Mouse (Mus musculus): Measurements from ENCODE around the gene Cdh4. TPM values are rescaled to one million over a fixed set of nuclear protein-coding genes. Genes with fewer than 3 reads are reported as not detected.
A peak's percentile ranks its signal among the peaks of the same experiment; 100 is the strongest.

Cdh4 gene
- polyA plus RNA-seq, 1 experiment from 2014 or later = 2.6 TPM

DNA sequence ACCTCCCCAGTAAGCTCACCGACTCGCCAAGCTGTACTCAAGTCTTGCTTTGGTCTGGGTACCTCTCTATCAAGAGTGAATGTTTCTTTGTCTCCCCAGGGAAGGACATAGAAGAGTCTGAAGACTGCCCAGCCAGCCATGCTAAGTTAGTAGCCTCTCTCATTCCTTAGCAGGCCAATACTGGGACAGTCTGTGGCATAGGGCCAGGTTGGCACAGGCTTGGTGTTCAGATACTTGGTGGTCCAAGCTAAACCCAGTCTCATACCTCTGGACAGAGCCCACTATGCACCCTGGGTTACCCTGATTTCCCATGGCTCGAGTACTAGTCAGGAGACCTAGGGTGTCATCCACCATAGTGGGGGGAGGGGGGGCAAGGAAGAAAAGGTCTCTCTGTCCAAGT lies 1.1 kb upstream of the Cdh4 start:
- no peak overlapping the region for H3K27ac ChIP-seq
- no peaks in the 10 kb centered on the region for H3K9me3 ChIP-seq
- peaks cover 16% of the 10 kb centered on the region for H3K4me1 ChIP-seq (replicated peaks)
- H3K27me3 ChIP-seq (replicated peaks) = peaks cover 29% of the 10 kb centered on the region
- H3K4me2 ChIP-seq (replicated peaks) = no peak overlapping the region
- H3K9ac ChIP-seq = no peak overlapping the region
- ATAC-seq = no peak
- WGBS = 94% methylated on average over 3 of the region's 3 CpGs
- H3K4me3 ChIP-seq (replicated peaks) = no peak overlapping the region
- no peaks in the 10 kb centered on the region for H3K36me3 ChIP-seq

DNA sequence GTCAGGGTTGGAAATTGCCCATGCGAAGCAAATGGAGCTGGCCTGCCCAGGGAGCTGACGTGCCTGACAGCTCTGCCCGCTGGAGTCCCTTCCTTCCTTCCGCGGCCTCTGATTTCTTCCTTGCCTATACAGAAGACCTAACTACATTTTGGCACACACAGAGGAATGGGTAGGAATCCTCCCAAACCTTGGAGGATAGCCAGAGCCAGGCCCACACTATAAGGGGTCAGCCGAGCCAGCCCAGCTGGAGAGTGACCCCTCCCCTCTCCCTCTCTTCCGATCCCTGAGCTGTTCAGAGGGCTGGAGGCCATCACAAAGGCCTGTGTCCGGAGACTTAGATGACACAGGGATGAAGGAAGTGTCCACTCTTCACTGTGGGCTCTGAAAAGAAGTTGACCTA lies 514 bp upstream of the Cdh4 start:
- peak; percentile 42 for ATAC-seq
- peak overlapping the region; percentile 71 for H3K4me3 ChIP-seq (replicated peaks)
- H3K9ac ChIP-seq = peak overlapping the region; percentile 56; the same call in 1 of the 2 replicates
- peaks cover 16% of the 10 kb centered on the region for H3K4me1 ChIP-seq (replicated peaks)
- H3K36me3 ChIP-seq = no peaks in the 10 kb centered on the region
- no peaks in the 10 kb centered on the region for H3K9me3 ChIP-seq
- H3K27me3 ChIP-seq (replicated peaks) = peaks cover 29% of the 10 kb centered on the region
- H3K4me2 ChIP-seq (replicated peaks) = peak overlapping the region; percentile 100
- no peak overlapping the region for H3K27ac ChIP-seq
- WGBS = 21% methylated on average over 8 of the region's 8 CpGs

DNA sequence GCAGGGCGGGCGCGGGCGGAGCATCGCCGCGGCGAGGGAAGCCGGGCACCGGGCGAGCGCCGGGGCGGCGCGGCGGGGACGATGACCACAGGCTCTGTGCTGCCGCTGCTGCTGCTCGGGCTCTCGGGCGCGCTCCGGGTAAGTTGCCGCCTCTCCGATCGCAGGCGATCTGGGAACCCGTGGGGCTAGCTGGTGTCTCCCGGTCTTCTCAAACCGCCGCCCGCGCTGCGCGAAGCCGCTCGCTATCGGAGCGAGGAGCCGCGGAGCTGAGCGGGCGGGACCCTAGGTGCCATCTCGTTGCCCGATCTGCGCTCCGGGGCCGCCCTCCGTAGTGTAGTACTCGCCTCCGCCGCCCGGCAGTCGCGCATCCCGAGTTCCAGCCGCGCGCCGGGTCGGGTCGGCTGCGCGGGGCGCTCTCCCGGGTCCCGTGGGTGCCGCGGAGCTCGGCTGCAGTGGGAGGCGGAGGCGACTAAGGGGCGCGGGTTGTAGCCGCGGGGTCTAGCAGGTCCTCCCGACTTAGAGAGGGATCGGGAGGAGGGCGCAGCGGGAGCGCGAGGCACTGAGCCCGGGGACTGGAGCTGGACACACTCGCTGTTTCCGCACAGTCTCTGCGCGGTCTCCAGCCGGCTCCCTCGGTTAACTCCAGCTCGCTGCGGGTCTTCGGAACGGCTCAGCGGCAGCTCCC lies 452 bp downstream of the Cdh4 start:
- H3K27ac ChIP-seq = 0 out of 2 replicates have a peak overlapping the region, but pooled peaks have one; percentile 3
- no peaks in the 10 kb centered on the region for H3K9me3 ChIP-seq
- under 1% methylated on average over 94 of the region's 95 CpGs for WGBS
- H3K4me2 ChIP-seq (replicated peaks) = peak overlapping the region; percentile 100
- peak overlapping the region; percentile 56 for H3K9ac ChIP-seq
- no peaks in the 10 kb centered on the region for H3K36me3 ChIP-seq
- peak overlapping the region; percentile 71 for H3K4me3 ChIP-seq (replicated peaks)
- peaks cover 29% of the 10 kb centered on the region for H3K27me3 ChIP-seq (replicated peaks)
- ATAC-seq = peak; percentile 80
- peaks cover 16% of the 10 kb centered on the region for H3K4me1 ChIP-seq (replicated peaks)

DNA sequence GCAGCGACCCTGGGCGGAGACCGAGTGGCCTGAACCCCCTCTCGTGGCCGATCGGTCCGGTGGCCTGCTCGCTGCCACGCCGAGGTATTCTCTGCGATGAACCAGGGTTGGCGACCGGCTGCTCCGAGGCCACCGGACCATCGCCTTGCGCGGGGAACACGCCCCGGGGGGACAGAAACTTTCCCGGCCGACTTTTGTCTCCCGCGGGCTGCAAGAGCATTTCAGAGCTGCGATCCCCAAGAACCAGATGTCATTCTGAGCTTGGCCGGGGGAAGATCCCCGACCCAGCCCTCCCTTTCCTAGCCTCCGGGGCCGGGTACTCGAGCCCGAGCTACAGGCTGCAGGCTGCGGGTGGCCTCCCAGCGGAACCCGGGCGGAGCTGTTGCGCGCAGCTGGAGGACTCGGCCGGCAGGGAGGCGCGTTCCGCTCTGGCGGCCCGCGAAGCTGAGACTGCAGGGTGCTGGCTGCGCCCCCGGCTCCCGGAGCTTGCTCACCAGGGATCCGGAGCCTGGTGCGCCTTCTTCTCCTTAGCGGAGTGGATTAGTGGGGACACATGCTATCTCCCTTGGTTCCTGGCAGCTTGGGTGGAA lies 1.1 kb downstream of the Cdh4 start:
- peak; percentile 62 for ATAC-seq
- H3K27ac ChIP-seq = 0 out of 2 replicates have a peak overlapping the region, but pooled peaks have one; percentile 3
- peak overlapping the region; percentile 56 for H3K9ac ChIP-seq
- H3K4me2 ChIP-seq (replicated peaks) = peak overlapping the region; percentile 100
- under 1% methylated on average over 51 of the region's 51 CpGs for WGBS
- peaks cover 16% of the 10 kb centered on the region for H3K4me1 ChIP-seq (replicated peaks)
- peaks cover 29% of the 10 kb centered on the region for H3K27me3 ChIP-seq (replicated peaks)
- no peaks in the 10 kb centered on the region for H3K9me3 ChIP-seq
- H3K36me3 ChIP-seq = no peaks in the 10 kb centered on the region
- H3K4me3 ChIP-seq (replicated peaks) = peak overlapping the region; percentile 71

DNA sequence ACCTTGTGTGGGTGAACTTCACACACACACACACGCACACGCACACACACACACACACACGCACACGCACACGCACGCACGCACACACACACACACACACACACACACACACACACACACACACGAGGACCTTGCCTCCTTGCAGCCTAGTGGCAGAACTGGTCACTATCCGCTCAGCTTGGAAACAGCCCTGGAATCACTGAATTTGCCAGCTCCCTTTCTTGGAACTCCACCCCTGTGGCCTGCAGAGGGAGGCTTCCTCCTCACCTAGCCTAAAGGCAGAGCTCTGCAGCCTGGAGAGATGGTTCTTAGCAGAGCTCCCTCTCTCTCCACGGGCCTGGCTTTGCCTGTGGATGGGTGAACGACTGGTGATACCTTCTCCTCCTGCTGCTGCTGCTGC lies 1.7 kb downstream of the Cdh4 start:
- WGBS = 14% methylated on average over 11 of the region's 11 CpGs
- H3K9me3 ChIP-seq = 0 out of 2 replicates have a peak, but pooled peaks cover under 1% of the 10 kb centered on the region
- no peaks in the 10 kb centered on the region for H3K36me3 ChIP-seq
- no peak for ATAC-seq
- H3K4me3 ChIP-seq (replicated peaks) = peak overlapping the region; percentile 71; the same call in 1 of the 2 replicates
- H3K27ac ChIP-seq = no peak overlapping the region
- H3K4me1 ChIP-seq (replicated peaks) = peaks cover 16% of the 10 kb centered on the region
- no peak overlapping the region for H3K9ac ChIP-seq
- H3K27me3 ChIP-seq (replicated peaks) = peaks cover 29% of the 10 kb centered on the region
- H3K4me2 ChIP-seq (replicated peaks) = peak overlapping the region; percentile 100

DNA sequence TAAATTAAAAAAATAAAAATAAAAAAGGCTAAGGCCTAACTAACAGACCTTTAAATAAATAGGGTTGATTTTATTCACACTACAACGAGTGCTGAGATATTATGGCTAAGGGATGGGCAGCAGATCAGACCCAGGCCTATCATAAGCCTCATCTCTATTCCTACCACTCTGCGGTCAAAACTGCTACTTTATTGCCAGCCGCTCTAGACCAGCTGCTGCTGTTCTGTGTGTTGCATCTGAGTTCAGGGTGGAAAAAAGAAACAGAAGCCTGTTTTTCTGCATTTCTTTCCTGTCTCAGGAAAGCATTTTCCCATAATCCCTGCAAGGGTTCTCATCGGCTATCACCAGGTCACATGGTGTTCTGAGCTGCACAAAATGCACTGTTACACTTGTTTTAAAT lies 6.0 kb downstream of the Cdh4 start:
- no peak overlapping the region for H3K9ac ChIP-seq
- no peak overlapping the region for H3K27ac ChIP-seq
- H3K27me3 ChIP-seq (replicated peaks) = peaks cover 14% of the 10 kb centered on the region
- H3K36me3 ChIP-seq = no peaks in the 10 kb centered on the region
- 0 out of 2 replicates have a peak, but pooled peaks cover 3% of the 10 kb centered on the region for H3K9me3 ChIP-seq
- WGBS = 93% methylated on average over 4 of the region's 4 CpGs
- no peak overlapping the region for H3K4me3 ChIP-seq (replicated peaks)
- peaks cover 9% of the 10 kb centered on the region; the same call in 1 of the 2 replicates for H3K4me1 ChIP-seq (replicated peaks)
- no peak for ATAC-seq
- no peak overlapping the region for H3K4me2 ChIP-seq (replicated peaks)

DNA sequence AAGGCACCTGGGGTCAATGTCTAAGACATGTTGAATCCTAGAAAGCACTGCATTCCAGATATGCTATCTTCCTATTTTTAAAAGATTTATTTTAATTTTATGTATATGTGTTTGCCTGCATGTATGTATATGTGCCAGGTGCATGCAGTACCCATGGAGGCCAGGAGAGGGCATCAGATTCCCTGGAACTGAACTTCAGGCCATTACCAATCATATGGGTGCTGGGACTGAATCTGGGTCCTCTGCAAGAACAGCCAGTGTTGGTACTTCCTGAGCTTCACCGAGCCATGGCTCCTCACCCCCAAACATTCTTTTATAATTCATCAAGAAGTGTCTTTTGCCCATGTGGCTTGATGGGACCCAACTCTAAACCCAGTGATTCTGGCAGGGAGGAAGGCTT lies 6.8 kb downstream of the Cdh4 start:
- no peak overlapping the region for H3K9ac ChIP-seq
- no peak for ATAC-seq
- H3K9me3 ChIP-seq = 0 out of 2 replicates have a peak, but pooled peaks cover 3% of the 10 kb centered on the region
- no peaks in the 10 kb centered on the region for H3K36me3 ChIP-seq
- H3K4me2 ChIP-seq (replicated peaks) = no peak overlapping the region
- no peak overlapping the region for H3K27ac ChIP-seq
- H3K27me3 ChIP-seq (replicated peaks) = peaks cover 8% of the 10 kb centered on the region
- H3K4me3 ChIP-seq (replicated peaks) = no peak overlapping the region
- 100% methylated on average over 1 of the region's 1 CpGs for WGBS
- H3K4me1 ChIP-seq (replicated peaks) = peaks cover 5% of the 10 kb centered on the region; the same call in 1 of the 2 replicates

DNA sequence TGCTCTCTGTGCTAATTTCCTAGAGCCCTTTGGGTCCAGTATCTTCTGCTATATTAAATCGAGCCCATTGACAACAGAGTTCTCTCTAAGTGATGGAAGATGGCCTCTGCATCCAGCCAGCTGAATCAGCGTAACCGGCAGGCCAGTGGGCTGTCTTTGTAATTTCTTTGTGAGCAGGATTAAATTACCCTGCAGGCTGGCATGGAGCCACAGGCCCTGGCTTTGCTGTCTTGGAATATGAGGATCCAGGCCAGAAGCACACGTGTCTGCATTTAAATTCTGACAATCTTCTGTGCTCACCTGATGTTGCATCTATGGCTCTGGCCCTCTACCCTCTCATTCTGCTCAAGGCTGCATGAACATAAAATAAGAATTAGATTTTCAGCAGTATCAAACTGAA lies 17.0 kb downstream of the Cdh4 start:
- Histone ChIP-seq H3K4me3 (replicated peaks) (no peak overlapping the region), H3K4me2 (replicated peaks) (no peak overlapping the region), H3K27me3 (replicated peaks) (no peaks in the 10 kb centered on the region), H3K36me3 (no peaks in the 10 kb centered on the region), H3K9me3 (peaks cover 24% of the 10 kb centered on the region), H3K4me1 (replicated peaks) (no peaks in the 10 kb centered on the region), H3K9ac (no peak overlapping the region), H3K27ac (no peak overlapping the region)
- WGBS = 87% methylated on average over 4 of the region's 4 CpGs
- no peak for ATAC-seq

DNA sequence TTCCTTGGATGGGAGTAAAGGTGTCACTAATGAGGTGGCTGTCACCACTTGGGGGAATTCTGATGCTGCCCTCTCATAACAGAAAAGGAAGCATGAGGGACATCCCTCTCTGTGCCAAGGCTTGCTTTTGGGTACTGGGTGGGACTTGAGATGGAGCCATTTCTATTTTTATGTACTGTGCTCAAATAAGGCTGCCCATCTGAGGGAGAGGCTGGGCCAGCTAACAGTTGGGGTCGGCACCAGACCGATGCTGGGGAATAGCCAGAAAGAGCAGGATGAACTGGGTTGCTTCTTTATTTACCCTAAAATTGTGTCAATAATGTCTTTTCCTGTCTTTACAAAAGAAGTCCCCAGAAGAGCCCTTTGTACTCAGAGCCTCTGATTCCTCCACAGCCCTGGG lies 17.4 kb downstream of the Cdh4 start:
- Histone ChIP-seq H3K36me3 (no peaks in the 10 kb centered on the region), H3K27ac (no peak overlapping the region), H3K4me2 (replicated peaks) (no peak overlapping the region), H3K9me3 (peaks cover 21% of the 10 kb centered on the region), H3K9ac (no peak overlapping the region), H3K27me3 (replicated peaks) (no peaks in the 10 kb centered on the region), H3K4me1 (replicated peaks) (no peaks in the 10 kb centered on the region), H3K4me3 (replicated peaks) (no peak overlapping the region)
- no peak for ATAC-seq
- 98% methylated on average over 2 of the region's 2 CpGs for WGBS

DNA sequence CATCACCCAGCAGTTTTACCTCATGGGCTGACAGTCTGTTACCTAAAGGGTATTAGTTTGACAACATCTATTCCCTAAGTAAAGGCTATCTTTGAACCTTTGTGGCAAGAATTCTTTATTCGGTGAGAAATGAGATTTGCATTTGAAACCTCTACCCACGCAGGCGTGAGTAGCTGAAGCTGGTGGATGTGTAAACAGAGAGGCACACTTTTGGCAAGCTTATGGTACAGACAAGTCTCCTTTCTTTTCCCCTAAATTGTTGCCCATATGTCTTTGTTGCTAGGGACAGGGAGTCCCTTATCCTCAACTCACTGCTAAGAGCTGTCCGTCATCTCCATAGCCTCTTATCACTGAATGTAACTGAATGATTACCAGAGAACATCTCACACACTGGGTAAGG lies 21.3 kb downstream of the Cdh4 start:
- Histone ChIP-seq H3K4me3 (replicated peaks) (no peak overlapping the region), H3K36me3 (no peaks in the 10 kb centered on the region), H3K4me1 (replicated peaks) (no peaks in the 10 kb centered on the region), H3K9ac (no peak overlapping the region), H3K9me3 (peaks cover 20% of the 10 kb centered on the region), H3K4me2 (replicated peaks) (no peak overlapping the region), H3K27me3 (replicated peaks) (no peaks in the 10 kb centered on the region), H3K27ac (no peak overlapping the region)
- ATAC-seq = no peak
- WGBS = 87% methylated on average over 4 of the region's 4 CpGs

DNA sequence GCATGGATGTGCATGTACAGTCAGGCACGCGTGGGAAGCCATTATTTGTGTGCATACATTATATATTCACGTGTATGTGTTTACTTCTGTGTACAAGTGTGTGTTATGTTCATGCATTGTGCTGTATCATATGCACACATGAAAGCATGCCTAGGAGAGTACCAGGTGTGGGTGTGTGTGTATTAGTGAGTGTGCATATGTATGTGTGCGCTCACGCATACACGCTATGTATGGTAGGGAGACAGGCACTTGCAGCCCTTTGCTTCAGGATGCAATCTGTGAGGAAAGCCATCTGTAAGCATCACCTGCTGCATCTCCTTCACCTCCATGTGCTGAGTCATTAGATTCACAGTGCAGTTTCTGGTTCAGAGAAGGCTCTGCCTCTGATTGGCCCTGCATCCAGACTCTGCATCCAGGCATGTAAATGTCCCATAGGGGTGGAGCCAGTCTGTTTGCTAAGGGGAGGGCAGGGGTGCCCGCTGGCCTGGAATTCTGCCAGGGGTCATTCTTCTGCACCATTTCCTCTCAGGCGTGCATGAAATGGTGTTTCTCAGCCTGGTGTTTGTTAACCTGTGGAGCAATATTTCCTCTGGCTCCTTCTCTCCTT lies 25.7 kb downstream of the Cdh4 start:
- Histone ChIP-seq H3K4me1 (replicated peaks) (no peaks in the 10 kb centered on the region), H3K36me3 (no peaks in the 10 kb centered on the region), H3K9ac (no peak overlapping the region), H3K27me3 (replicated peaks) (no peaks in the 10 kb centered on the region), H3K4me2 (replicated peaks) (no peak overlapping the region), H3K9me3 (peaks cover 5% of the 10 kb centered on the region; the same call in 1 of the 2 replicates), H3K4me3 (replicated peaks) (no peak overlapping the region), H3K27ac (no peak overlapping the region)
- ATAC-seq = no peak
- WGBS = 85% methylated on average over 8 of the region's 8 CpGs

DNA sequence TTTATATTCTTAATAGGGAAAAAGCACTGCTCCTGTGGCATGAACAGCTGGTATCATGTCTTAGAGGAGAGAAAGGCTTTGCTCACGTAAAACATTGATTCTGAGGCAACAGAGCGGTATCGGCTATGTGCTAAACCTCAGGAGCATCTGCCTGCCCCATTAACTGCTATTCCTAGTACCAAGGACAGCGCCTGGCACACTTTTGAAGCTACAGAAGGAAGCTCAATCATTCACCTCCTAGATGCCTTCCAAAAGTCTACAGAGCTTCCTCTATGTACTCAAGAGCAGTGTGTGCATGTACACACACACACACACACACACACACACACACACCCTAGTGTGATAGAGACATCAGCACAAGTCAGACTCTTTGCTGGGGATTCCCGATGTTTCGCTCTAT lies 34.4 kb downstream of the Cdh4 start:
- no peaks in the 10 kb centered on the region for H3K36me3 ChIP-seq
- no peak for ATAC-seq
- H3K4me3 ChIP-seq (replicated peaks) = no peak overlapping the region
- no peak overlapping the region for H3K9ac ChIP-seq
- 80% methylated on average over 6 of the region's 6 CpGs for WGBS
- H3K4me2 ChIP-seq (replicated peaks) = no peak overlapping the region
- H3K4me1 ChIP-seq (replicated peaks) = no peaks in the 10 kb centered on the region
- H3K27ac ChIP-seq = no peak overlapping the region
- no peaks in the 10 kb centered on the region for H3K27me3 ChIP-seq (replicated peaks)
- H3K9me3 ChIP-seq = no peaks in the 10 kb centered on the region

Data from intestine, embryonic 15.5 days (tissue).